Mouse (Mus musculus): Measurements from ENCODE around the gene Kifc3. TPM values are rescaled to one million over a fixed set of nuclear protein-coding genes. Genes with fewer than 3 reads are reported as not detected.

Gene Kifc3
- polyA plus RNA-seq, 1 experiment from 2014 or later: 5.2 TPM

- 92% methylated on average over 5 of the region's 5 CpGs for WGBS
- Histone ChIP-seq H3K36me3 (no peaks in the 10 kb centered on the region), H3K27me3 (ENCODE audit: low read depth, poor library complexity, severe bottlenecking) (no peaks in the 10 kb centered on the region), H3K9me3 (replicated peaks) (no peaks in the 10 kb centered on the region), H3K27ac (replicated peaks) (no peak overlapping the region), H3K4me1 (peaks cover 5% of the 10 kb centered on the region; the same call in 1 of the 2 replicates), H3K4me3 (no peak overlapping the region)
- no peak for DNase-seq (ENCODE audit: low spot score)
These were observed 21.4 kb upstream of the Kifc3 start for GRCm38 (mm10) chr8:95223969-95224368.

- no peak overlapping the region for H3K4me3 ChIP-seq
- peaks cover 5% of the 10 kb centered on the region; the same call in 1 of the 2 replicates for H3K4me1 ChIP-seq
- no peaks in the 10 kb centered on the region for H3K36me3 ChIP-seq
- no peak for DNase-seq (ENCODE audit: low spot score)
- no peaks in the 10 kb centered on the region for H3K9me3 ChIP-seq (replicated peaks)
- WGBS: 50% methylated on average over 2 of the region's 2 CpGs
- no peaks in the 10 kb centered on the region for H3K27me3 ChIP-seq (ENCODE audit: low read depth, poor library complexity, severe bottlenecking)
- H3K27ac ChIP-seq (replicated peaks): no peak overlapping the region
These were observed 18.4 kb upstream of the Kifc3 start for GRCm38 (mm10) chr8:95221045-95221444.

DNA sequence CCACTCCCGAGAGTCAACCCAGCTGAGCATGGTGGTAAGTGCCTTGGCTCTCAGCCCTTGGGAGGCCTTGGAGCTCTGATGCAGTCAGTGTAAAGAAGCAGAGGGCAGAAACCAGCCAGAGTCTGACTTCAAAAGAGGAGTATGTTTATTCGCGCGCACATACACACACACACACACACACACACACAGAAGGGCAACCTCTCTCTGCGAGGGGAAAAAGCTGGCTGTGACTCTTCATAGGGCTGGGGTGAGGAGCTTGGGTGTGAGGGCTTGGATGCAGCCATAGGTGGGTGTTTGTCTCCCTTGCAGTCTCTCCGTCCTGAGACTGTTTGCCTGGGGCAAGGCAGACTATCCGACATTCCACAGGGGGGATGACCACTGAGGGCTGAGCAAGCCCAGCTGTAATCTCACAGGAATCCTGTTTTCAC is 18.0 kb upstream of the Kifc3 start:
- H3K9me3 ChIP-seq (replicated peaks): no peaks in the 10 kb centered on the region
- no peaks in the 10 kb centered on the region for H3K36me3 ChIP-seq
- H3K27me3 ChIP-seq (ENCODE audit: low read depth, poor library complexity, severe bottlenecking): no peaks in the 10 kb centered on the region
- H3K27ac ChIP-seq (replicated peaks): no peak overlapping the region; the same call in 1 of the 2 replicates
- WGBS: 65% methylated on average over 7 of the region's 7 CpGs
- no peak for DNase-seq (ENCODE audit: low spot score)
- no peak overlapping the region for H3K4me3 ChIP-seq
- H3K4me1 ChIP-seq: peaks cover 5% of the 10 kb centered on the region; the same call in 1 of the 2 replicates

- H3K27ac ChIP-seq (replicated peaks): no peak overlapping the region
- 86% methylated on average over 8 of the region's 8 CpGs for WGBS
- DNase-seq (ENCODE audit: low spot score): no peak
- no peaks in the 10 kb centered on the region for H3K9me3 ChIP-seq (replicated peaks)
- peaks cover 5% of the 10 kb centered on the region; the same call in 1 of the 2 replicates for H3K4me1 ChIP-seq
- H3K4me3 ChIP-seq: no peak overlapping the region
- no peaks in the 10 kb centered on the region for H3K27me3 ChIP-seq (ENCODE audit: low read depth, poor library complexity, severe bottlenecking)
- no peaks in the 10 kb centered on the region for H3K36me3 ChIP-seq
These were observed 17.0 kb upstream of the Kifc3 start for GRCm38 (mm10) chr8:95219623-95220022.

- no peaks in the 10 kb centered on the region for H3K36me3 ChIP-seq
- 67% methylated on average over 11 of the region's 11 CpGs for WGBS
- H3K27me3 ChIP-seq (ENCODE audit: low read depth, poor library complexity, severe bottlenecking): no peaks in the 10 kb centered on the region
- no peak overlapping the region for H3K27ac ChIP-seq (replicated peaks)
- no peak overlapping the region for H3K4me3 ChIP-seq
- H3K9me3 ChIP-seq (replicated peaks): no peaks in the 10 kb centered on the region
- DNase-seq (ENCODE audit: low spot score): no peak
- peaks cover 5% of the 10 kb centered on the region; the same call in 1 of the 2 replicates for H3K4me1 ChIP-seq
These were observed 13.2 kb upstream of the Kifc3 start for GRCm38 (mm10) chr8:95215709-95216360.

DNA sequence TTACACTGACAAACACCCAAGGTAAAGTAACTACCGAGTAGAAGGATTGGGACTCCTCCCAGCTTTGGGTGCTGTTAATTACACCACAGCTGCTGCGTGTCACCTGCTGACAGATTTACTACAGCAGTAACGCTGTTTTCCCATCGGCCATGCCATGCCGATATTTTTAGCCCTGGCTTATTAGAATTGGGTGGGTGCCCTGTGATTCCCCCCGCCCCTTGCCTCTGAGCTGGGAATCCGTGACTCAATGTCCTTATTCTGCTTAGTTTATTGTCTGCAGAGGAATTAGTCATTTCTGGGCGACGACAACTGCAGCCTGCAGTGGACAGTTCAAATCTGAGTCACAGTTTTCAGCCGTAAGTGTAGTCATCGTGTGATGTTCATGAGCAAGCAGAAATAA is 7.3 kb upstream of the Kifc3 start:
- H3K27ac ChIP-seq (replicated peaks): no peak overlapping the region
- no peaks in the 10 kb centered on the region for H3K36me3 ChIP-seq
- no peak for DNase-seq (ENCODE audit: low spot score)
- H3K27me3 ChIP-seq (ENCODE audit: low read depth, poor library complexity, severe bottlenecking): no peaks in the 10 kb centered on the region
- 86% methylated on average over 11 of the region's 11 CpGs for WGBS
- peaks cover 3% of the 10 kb centered on the region; the same call in 1 of the 2 replicates for H3K4me1 ChIP-seq
- no peak overlapping the region for H3K4me3 ChIP-seq
- no peaks in the 10 kb centered on the region for H3K9me3 ChIP-seq (replicated peaks)

DNA sequence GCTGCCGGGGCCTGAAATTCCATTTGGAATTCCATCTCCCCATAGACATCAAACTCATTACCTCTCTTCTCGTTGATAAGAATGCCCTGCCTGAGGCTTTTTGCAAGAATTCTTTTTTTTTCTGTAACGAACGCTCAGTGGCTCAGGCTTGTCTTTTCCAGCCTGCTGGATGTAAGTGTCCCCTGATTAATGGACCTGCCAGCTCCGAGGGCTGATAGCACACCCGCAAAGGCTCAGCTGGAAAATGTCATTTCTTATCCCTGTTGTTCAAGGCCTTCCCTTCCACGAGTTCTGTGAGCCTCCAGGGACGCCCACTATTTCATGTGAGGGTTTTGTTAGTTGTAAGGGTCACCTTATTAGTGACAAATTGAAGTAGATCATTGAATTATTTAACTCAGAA is 3.3 kb upstream of the Kifc3 start:
- H3K4me3 ChIP-seq: no peak overlapping the region
- 59% methylated on average over 8 of the region's 8 CpGs for WGBS

DNA sequence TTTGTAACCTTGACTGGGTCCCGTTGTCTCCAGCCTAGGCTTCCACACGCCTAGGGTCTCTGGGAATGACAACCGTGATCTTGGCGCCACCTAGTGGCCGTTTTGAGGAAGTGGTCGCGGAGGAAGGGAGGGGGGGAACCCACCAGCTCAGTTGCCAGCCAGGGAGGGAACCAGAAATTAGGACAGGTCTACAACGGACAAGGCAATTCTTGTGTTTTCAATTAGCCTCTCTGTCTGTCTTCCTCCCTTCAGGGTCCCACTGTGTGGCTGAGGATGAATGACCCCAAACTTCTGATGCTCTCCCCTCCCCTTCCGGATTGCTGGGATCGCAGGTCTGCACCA is 1.4 kb upstream of the Kifc3 start:
- no peak overlapping the region for H3K27ac ChIP-seq (replicated peaks)
- H3K36me3 ChIP-seq: no peaks in the 10 kb centered on the region
- H3K27me3 ChIP-seq (ENCODE audit: low read depth, poor library complexity, severe bottlenecking): peaks cover 4% of the 10 kb centered on the region; the same call in 1 of the 2 replicates
- no peak overlapping the region for H3K4me3 ChIP-seq
- peaks cover 6% of the 10 kb centered on the region; the same call in 1 of the 2 replicates for H3K4me1 ChIP-seq
- WGBS: 16% methylated on average over 10 of the region's 10 CpGs
- H3K9me3 ChIP-seq (replicated peaks): no peaks in the 10 kb centered on the region
- DNase-seq (ENCODE audit: low spot score): peak; percentile 77

More for the DNA sequence above, 3.3 kb upstream of the Kifc3 start:
- no peaks in the 10 kb centered on the region for H3K9me3 ChIP-seq (replicated peaks)
- H3K4me1 ChIP-seq: peaks cover 6% of the 10 kb centered on the region; the same call in 1 of the 2 replicates
- peaks cover 4% of the 10 kb centered on the region; the same call in 1 of the 2 replicates for H3K27me3 ChIP-seq (ENCODE audit: low read depth, poor library complexity, severe bottlenecking)
- H3K36me3 ChIP-seq: no peaks in the 10 kb centered on the region
- no peak overlapping the region for H3K27ac ChIP-seq (replicated peaks)
- no peak for DNase-seq (ENCODE audit: low spot score)

- H3K27ac ChIP-seq (replicated peaks): no peak overlapping the region
- DNase-seq (ENCODE audit: low spot score): no peak
- WGBS: 53% methylated on average over 9 of the region's 9 CpGs
- peaks cover 4% of the 10 kb centered on the region; the same call in 1 of the 2 replicates for H3K27me3 ChIP-seq (ENCODE audit: low read depth, poor library complexity, severe bottlenecking)
- H3K9me3 ChIP-seq (replicated peaks): no peaks in the 10 kb centered on the region
- H3K4me3 ChIP-seq: no peak overlapping the region
- peaks cover 6% of the 10 kb centered on the region; the same call in 1 of the 2 replicates for H3K4me1 ChIP-seq
- no peaks in the 10 kb centered on the region for H3K36me3 ChIP-seq
These were observed 870 bp upstream of the Kifc3 start for GRCm38 (mm10) chr8:95203326-95204038.

GRCm38 (mm10) chr8:95202056-95202570 is 499 bp downstream of the Kifc3 start:
- no peak overlapping the region for H3K4me3 ChIP-seq
- WGBS: 82% methylated on average over 8 of the region's 8 CpGs
- H3K4me1 ChIP-seq: peaks cover 6% of the 10 kb centered on the region; the same call in 1 of the 2 replicates
- DNase-seq (ENCODE audit: low spot score): no peak
- no peaks in the 10 kb centered on the region for H3K36me3 ChIP-seq
- no peak overlapping the region for H3K27ac ChIP-seq (replicated peaks)
- no peaks in the 10 kb centered on the region for H3K9me3 ChIP-seq (replicated peaks)
- peaks cover 4% of the 10 kb centered on the region; the same call in 1 of the 2 replicates for H3K27me3 ChIP-seq (ENCODE audit: low read depth, poor library complexity, severe bottlenecking)

DNA sequence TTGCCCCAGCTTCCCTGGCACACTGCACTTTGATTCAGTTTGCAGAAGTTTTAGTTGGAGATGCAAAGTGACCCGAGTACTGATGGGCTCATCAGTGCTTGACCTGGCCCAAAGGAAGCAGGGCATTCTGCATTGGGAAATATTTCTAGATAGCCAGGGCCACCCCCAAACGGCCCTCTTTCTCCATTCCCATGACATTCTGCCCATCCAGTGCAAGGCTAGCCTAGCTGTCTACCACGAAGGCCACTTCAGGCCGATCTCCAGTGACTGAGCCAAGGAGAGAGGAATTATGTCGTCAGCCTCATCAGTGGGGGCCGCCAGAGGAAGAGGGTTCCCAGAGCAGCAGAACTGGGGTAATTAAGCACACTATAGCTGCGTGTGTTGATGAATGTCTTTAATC is 1.1 kb downstream of the Kifc3 start:
- Histone ChIP-seq H3K9me3 (replicated peaks) (no peaks in the 10 kb centered on the region), H3K4me3 (no peak overlapping the region), H3K27ac (replicated peaks) (no peak overlapping the region), H3K27me3 (ENCODE audit: low read depth, poor library complexity, severe bottlenecking) (peaks cover 4% of the 10 kb centered on the region; the same call in 1 of the 2 replicates), H3K36me3 (no peaks in the 10 kb centered on the region), H3K4me1 (peaks cover 6% of the 10 kb centered on the region; the same call in 1 of the 2 replicates)
- 74% methylated on average over 7 of the region's 7 CpGs for WGBS
- no peak for DNase-seq (ENCODE audit: low spot score)

- no peaks in the 10 kb centered on the region for H3K9me3 ChIP-seq (replicated peaks)
- 85% methylated on average over 9 of the region's 9 CpGs for WGBS
- peaks cover 4% of the 10 kb centered on the region; the same call in 1 of the 2 replicates for H3K27me3 ChIP-seq (ENCODE audit: low read depth, poor library complexity, severe bottlenecking)
- peaks cover 3% of the 10 kb centered on the region; the same call in 1 of the 2 replicates for H3K4me1 ChIP-seq
- H3K27ac ChIP-seq (replicated peaks): no peak overlapping the region
- DNase-seq (ENCODE audit: low spot score): no peak
- H3K36me3 ChIP-seq: no peaks in the 10 kb centered on the region
- no peak overlapping the region for H3K4me3 ChIP-seq
These were observed 2.6 kb downstream of the Kifc3 start for GRCm38 (mm10) chr8:95200001-95200405.

DNA sequence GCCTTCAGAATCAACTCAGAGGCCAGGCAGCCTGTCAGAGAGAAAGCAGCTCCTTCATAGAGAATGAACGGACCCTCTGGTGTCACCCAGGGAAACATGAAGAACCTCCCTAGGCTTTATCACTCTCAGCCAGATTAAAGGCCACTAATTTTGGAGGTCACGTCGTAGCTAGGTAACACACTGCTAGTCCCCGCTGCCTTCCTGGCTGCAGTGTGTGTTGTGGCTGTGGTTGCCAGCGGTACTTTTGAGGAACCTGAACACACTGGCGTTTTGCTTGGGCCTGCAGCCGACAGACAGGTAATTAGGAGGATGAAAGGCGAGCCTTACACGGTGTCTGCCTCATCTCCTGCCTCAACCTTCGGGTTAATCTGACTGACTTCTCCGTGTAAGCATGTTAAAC is 6.9 kb downstream of the Kifc3 start:
- 81% methylated on average over 11 of the region's 11 CpGs for WGBS
- Histone ChIP-seq H3K9me3 (replicated peaks) (no peaks in the 10 kb centered on the region), H3K27me3 (ENCODE audit: low read depth, poor library complexity, severe bottlenecking) (no peaks in the 10 kb centered on the region), H3K27ac (replicated peaks) (no peak overlapping the region), H3K36me3 (no peaks in the 10 kb centered on the region), H3K4me3 (no peak overlapping the region), H3K4me1 (no peaks in the 10 kb centered on the region)
- no peak for DNase-seq (ENCODE audit: low spot score)

All from midbrain, embryonic 10.5 days (tissue).